Mouse (Mus musculus): Measurements from ENCODE around the gene Tpm4. TPM values are rescaled to one million over a fixed set of nuclear protein-coding genes. Genes with fewer than 3 reads are reported as not detected.

The Tpm4 gene
- total and polyA plus RNA-seq, 2 experiments from 2014 or later: 195 to 222 TPM

GRCm38 (mm10) chr8:72160707-72161697 lies 26.2 kb downstream of the Tpm4 start, which contains the start of gene Rab8a:
TSS of gene Rab8a (plus strand) at chr8:72161200.
- no peaks in the 10 kb centered on the region for H3K27me3 ChIP-seq (ENCODE audit: control insufficient read depth, insufficient read depth, low read length)
- under 1% methylated on average over 82 of the region's 82 CpGs for WGBS
- peaks cover 16% of the 10 kb centered on the region for H3K4me1 ChIP-seq (ENCODE audit: control insufficient read depth, insufficient read depth)
- DNase-seq (ENCODE audit: low spot score) (peak; percentile 100), ATAC-seq (ENCODE audit: insufficient read depth, low read depth) (peak; percentile 97)
- H3K4me3 ChIP-seq (ENCODE audit: low read depth, low read length): peak within 1 kb of the TSS; percentile 83
- peak within 1 kb of the TSS; percentile 81 for H3K27ac ChIP-seq (ENCODE audit: low read depth)
- no peaks in the 10 kb centered on the region for H3K9me3 ChIP-seq (replicated peaks; ENCODE audit: control insufficient read depth, low read length)
- no peaks in the 10 kb centered on the region for H3K36me3 ChIP-seq (replicated peaks; ENCODE audit: control insufficient read depth, insufficient read depth, low read length)
- H3K4me2 ChIP-seq (ENCODE audit: low read depth, low read length): peak within 1 kb of the TSS; percentile 89
- H3K9ac ChIP-seq (replicated peaks; ENCODE audit: low read depth, low read length): peak within 1 kb of the TSS; percentile 93
- TF ChIP-seq CTCF (IDR thresholded peaks at IDR 0.05; ENCODE audit: low read depth) (no peak), EP300 (IDR thresholded peaks at IDR 0.05; ENCODE audit: low read depth) (peak; percentile 77; the same call in 1 of the 2 replicates)

DNA sequence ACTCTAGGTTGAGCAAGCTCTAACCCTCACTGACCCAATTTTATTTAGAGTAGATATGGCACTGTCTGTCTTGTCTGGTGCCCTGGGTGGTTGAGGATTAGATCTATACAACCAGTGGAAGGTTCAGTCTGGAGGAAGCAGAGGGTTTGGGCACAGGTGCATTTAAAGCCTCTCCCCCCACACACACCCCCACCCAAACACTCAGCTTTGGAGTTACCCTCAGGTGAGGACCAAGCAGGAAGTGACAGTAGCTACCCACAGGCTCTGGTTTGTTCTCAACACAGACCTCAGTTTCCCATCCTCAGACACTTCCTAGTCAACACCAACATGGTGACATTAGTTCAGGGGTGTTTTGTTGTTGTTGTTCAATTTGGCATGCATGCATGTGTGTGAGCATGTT lies 28.0 kb downstream of the Tpm4 start:
- Histone ChIP-seq H3K9me3 (replicated peaks; ENCODE audit: control insufficient read depth, low read length) (no peaks in the 10 kb centered on the region), H3K36me3 (replicated peaks; ENCODE audit: control insufficient read depth, insufficient read depth, low read length) (peaks cover 9% of the 10 kb centered on the region; the same call in 1 of the 2 replicates), H3K4me3 (ENCODE audit: low read depth, low read length) (no peak overlapping the region), H3K9ac (replicated peaks; ENCODE audit: low read depth, low read length) (no peak overlapping the region), H3K27ac (ENCODE audit: low read depth) (no peak overlapping the region), H3K4me2 (ENCODE audit: low read depth, low read length) (no peak overlapping the region), H3K27me3 (ENCODE audit: control insufficient read depth, insufficient read depth, low read length) (no peaks in the 10 kb centered on the region), H3K4me1 (ENCODE audit: control insufficient read depth, insufficient read depth) (peaks cover 23% of the 10 kb centered on the region)
- TF ChIP-seq EP300 (IDR thresholded peaks at IDR 0.05; ENCODE audit: low read depth): no peak
- no peak for TF ChIP-seq CTCF (IDR thresholded peaks at IDR 0.05; ENCODE audit: low read depth)
- no peak for ATAC-seq (ENCODE audit: insufficient read depth, low read depth)
- no peak for DNase-seq (ENCODE audit: low spot score)

DNA sequence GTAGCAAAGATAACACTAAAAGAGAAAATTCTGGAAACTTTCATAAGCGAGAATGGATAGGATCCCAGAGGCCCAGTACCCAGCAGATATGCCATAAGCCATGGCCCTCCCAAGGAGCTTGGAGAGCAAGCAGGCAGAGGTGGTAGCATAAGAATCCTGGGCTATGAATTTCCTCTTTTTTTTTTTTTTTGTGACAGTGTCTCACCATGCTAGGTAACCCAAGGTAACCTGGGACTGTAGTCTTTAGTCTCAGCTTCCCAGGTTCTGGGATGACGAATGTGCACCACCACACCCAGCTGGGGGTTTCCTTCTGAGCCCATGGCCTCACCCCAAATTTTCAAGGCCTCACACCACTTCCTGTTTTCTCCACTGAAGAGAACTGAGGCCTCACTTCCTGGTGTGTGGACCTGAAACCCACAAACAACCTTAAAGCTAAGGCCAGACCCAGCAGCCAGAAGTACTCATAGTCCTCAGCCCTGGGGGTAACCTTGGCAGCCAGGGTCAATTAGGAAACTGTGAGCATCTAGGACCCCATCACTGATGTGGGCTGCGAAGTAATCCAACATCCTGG lies 34.4 kb downstream of the Tpm4 start:
- DNase-seq (ENCODE audit: low spot score) (no peak), ATAC-seq (ENCODE audit: insufficient read depth, low read depth) (no peak)

GRCm38 (mm10) chr8:72169681-72170249 lies 35.0 kb downstream of the Tpm4 start:
- H3K4me1 ChIP-seq (ENCODE audit: control insufficient read depth, insufficient read depth): peaks cover 6% of the 10 kb centered on the region; the same call in 1 of the 2 replicates
- no peaks in the 10 kb centered on the region for H3K27me3 ChIP-seq (ENCODE audit: control insufficient read depth, insufficient read depth, low read length)
- no peaks in the 10 kb centered on the region for H3K9me3 ChIP-seq (replicated peaks; ENCODE audit: control insufficient read depth, low read length)
- 76% methylated on average over 3 of the region's 3 CpGs for WGBS
- no peak for DNase-seq (ENCODE audit: low spot score)
- no peak overlapping the region for H3K4me3 ChIP-seq (ENCODE audit: low read depth, low read length)
- no peak for ATAC-seq (ENCODE audit: insufficient read depth, low read depth)
- H3K4me2 ChIP-seq (ENCODE audit: low read depth, low read length): no peak overlapping the region
- TF ChIP-seq EP300 (IDR thresholded peaks at IDR 0.05; ENCODE audit: low read depth) (no peak), CTCF (IDR thresholded peaks at IDR 0.05; ENCODE audit: low read depth) (no peak)
- no peak overlapping the region for H3K9ac ChIP-seq (replicated peaks; ENCODE audit: low read depth, low read length)
- H3K27ac ChIP-seq (ENCODE audit: low read depth): no peak overlapping the region
- peaks cover 78% of the 10 kb centered on the region for H3K36me3 ChIP-seq (replicated peaks; ENCODE audit: control insufficient read depth, insufficient read depth, low read length)

More for the DNA sequence above, 34.4 kb downstream of the Tpm4 start:
- Histone ChIP-seq H3K27ac (ENCODE audit: low read depth) (no peak overlapping the region), H3K36me3 (replicated peaks; ENCODE audit: control insufficient read depth, insufficient read depth, low read length) (peaks cover 72% of the 10 kb centered on the region), H3K4me3 (ENCODE audit: low read depth, low read length) (no peak overlapping the region), H3K4me2 (ENCODE audit: low read depth, low read length) (no peak overlapping the region), H3K4me1 (ENCODE audit: control insufficient read depth, insufficient read depth) (peaks cover 6% of the 10 kb centered on the region; the same call in 1 of the 2 replicates), H3K27me3 (ENCODE audit: control insufficient read depth, insufficient read depth, low read length) (no peaks in the 10 kb centered on the region), H3K9me3 (replicated peaks; ENCODE audit: control insufficient read depth, low read length) (no peaks in the 10 kb centered on the region), H3K9ac (replicated peaks; ENCODE audit: low read depth, low read length) (no peak overlapping the region)
- 84% methylated on average over 3 of the region's 3 CpGs for whole genome bisulfite sequencing
- TF ChIP-seq CTCF (IDR thresholded peaks at IDR 0.05; ENCODE audit: low read depth): no peak
- no peak for TF ChIP-seq EP300 (IDR thresholded peaks at IDR 0.05; ENCODE audit: low read depth)

DNA sequence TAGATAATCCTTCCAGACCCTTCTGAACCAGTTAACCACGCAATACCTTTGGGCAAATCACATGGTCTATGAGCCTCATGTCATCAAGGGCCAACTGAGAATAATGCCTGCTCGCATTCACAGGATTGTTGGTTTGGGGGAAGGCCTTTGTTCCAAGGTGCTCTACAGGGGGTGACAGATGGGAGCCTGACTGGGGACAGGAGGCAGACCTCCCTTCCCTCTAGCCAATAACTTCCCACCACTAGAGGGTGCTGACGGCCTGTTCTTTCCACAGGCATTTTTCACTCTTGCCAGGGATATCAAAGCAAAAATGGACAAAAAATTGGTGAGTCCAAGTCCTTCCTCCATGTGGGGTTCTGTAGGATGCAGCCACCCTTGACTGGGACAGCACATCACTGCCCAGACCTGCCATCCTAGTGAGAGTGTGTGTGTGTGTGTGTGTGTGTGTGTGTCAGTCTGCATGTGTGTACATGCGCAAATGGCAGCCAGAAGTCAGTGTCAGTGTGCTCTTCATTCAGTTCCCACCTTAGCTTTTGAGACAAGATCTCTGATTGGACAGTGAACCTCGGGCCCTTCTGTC lies 42.7 kb downstream of the Tpm4 start:
- 62% methylated on average over 5 of the region's 5 CpGs for WGBS
- Histone ChIP-seq H3K4me2 (ENCODE audit: low read depth, low read length) (no peak overlapping the region), H3K9ac (replicated peaks; ENCODE audit: low read depth, low read length) (no peak overlapping the region), H3K9me3 (replicated peaks; ENCODE audit: control insufficient read depth, low read length) (no peaks in the 10 kb centered on the region), H3K4me3 (ENCODE audit: low read depth, low read length) (no peak overlapping the region), H3K27me3 (ENCODE audit: control insufficient read depth, insufficient read depth, low read length) (no peaks in the 10 kb centered on the region), H3K36me3 (replicated peaks; ENCODE audit: control insufficient read depth, insufficient read depth, low read length) (peaks cover 86% of the 10 kb centered on the region), H3K4me1 (ENCODE audit: control insufficient read depth, insufficient read depth) (no peaks in the 10 kb centered on the region), H3K27ac (ENCODE audit: low read depth) (no peak overlapping the region)
- ATAC-seq (ENCODE audit: insufficient read depth, low read depth) (peak; percentile 63), DNase-seq (ENCODE audit: low spot score) (peak; percentile 67)
- TF ChIP-seq EP300 (IDR thresholded peaks at IDR 0.05; ENCODE audit: low read depth): no peak
- TF ChIP-seq CTCF (IDR thresholded peaks at IDR 0.05; ENCODE audit: low read depth): peak; percentile 83

Measured in heart, postnatal 0 days (tissue).